ENCODE assay signal across 7 mouse cellular contexts in the genomic region with DNA sequence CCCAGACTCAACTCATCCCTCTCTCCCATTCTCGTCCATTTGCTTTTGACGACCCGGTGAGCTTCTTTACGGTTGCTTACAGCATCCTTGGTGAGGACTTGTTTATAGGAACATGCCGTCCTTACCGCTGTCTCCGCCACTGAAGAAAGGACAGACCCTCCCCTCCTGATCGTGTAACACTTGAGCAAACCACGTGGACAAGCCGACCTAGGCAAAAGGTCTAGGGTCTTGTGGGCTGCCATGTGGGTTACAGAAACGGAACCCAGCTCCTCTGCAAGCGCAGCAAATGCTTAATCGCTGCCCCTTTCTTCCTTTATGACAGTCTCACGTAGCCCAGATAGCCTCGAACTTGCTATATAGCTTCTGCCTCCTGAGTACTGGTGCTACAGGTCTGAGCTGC. TPM values are rescaled to one million over a fixed set of nuclear protein-coding genes. Genes with fewer than 3 reads are reported as not detected.
DNase-seq lines count a peak whose midpoint lies in the region; ATAC-seq and TF ChIP-seq lines count a peak whose summit lies in the region.

No protein-coding gene starts in this region.

- WGBS in lung, embryonic 16.5 days: 40% methylated on average over 15 of the region's 15 CpGs
- 47% methylated on average over 15 of the region's 15 CpGs for WGBS in lung, adult 2 months
- WGBS in forebrain, embryonic 13.5 days: 54% methylated on average over 15 of the region's 15 CpGs
- 42% methylated on average over 15 of the region's 15 CpGs for WGBS in limb, embryonic 12.5 days
- 52% methylated on average over 15 of the region's 15 CpGs for WGBS in small intestine, adult 2 months

- no peak for DNase-seq in lung, adult 2 months
- DNase-seq in adrenal gland, adult 2 months: no peak
- DNase-seq in spleen, postnatal 10 days (ENCODE audit: low spot score in 2 of 2): no peak

- H3K9me3 ChIP-seq in lung, embryonic 16.5 days (ENCODE audit: control insufficient read depth, low read length): no peaks in the 10 kb centered on the region
- H3K9me3 ChIP-seq in forebrain, embryonic 13.5 days (replicated peaks): no peaks in the 10 kb centered on the region
- H3K9me3 ChIP-seq in limb, embryonic 12.5 days: no peaks in the 10 kb centered on the region

- no peak for ATAC-seq in lung, embryonic 16.5 days (ENCODE audit: low read depth)
- ATAC-seq in forebrain, embryonic 13.5 days: no peak
- no peak for ATAC-seq in limb, embryonic 12.5 days (ENCODE audit: insufficient number of reproducible peaks, insufficient read depth, low FRiP score, low TSS enrichment, low read depth)

- no peaks in the 10 kb centered on the region for H3K4me1 ChIP-seq in lung, embryonic 16.5 days (replicated peaks; ENCODE audit: control insufficient read depth, insufficient read depth, low read length)
- no peaks in the 10 kb centered on the region for H3K4me1 ChIP-seq in lung, adult 2 months (ENCODE audit: control insufficient read depth, insufficient read depth, low read length)
- H3K4me1 ChIP-seq in forebrain, embryonic 13.5 days: no peaks in the 10 kb centered on the region
- no peaks in the 10 kb centered on the region for H3K4me1 ChIP-seq in limb, embryonic 12.5 days (replicated peaks)
- H3K4me1 ChIP-seq in small intestine, adult 2 months (ENCODE audit: control insufficient read depth, insufficient read depth, insufficient read length, low read length): no peaks in the 10 kb centered on the region; the same call in 1 of the 2 replicates

- no peaks in the 10 kb centered on the region for H3K36me3 ChIP-seq in lung, embryonic 16.5 days (ENCODE audit: control insufficient read depth, insufficient read depth, low read length)
- H3K36me3 ChIP-seq in forebrain, embryonic 13.5 days (ENCODE audit: poor library complexity, severe bottlenecking): no peaks in the 10 kb centered on the region
- no peaks in the 10 kb centered on the region for H3K36me3 ChIP-seq in limb, embryonic 12.5 days
- no peaks in the 10 kb centered on the region for H3K36me3 ChIP-seq in small intestine, adult 2 months (ENCODE audit: control insufficient read depth, insufficient read depth, low read length)

- H3K27ac ChIP-seq in lung, embryonic 16.5 days (ENCODE audit: low read length): no peak overlapping the region
- H3K27ac ChIP-seq in forebrain, embryonic 13.5 days: no peak overlapping the region
- no peak overlapping the region for H3K27ac ChIP-seq in limb, embryonic 12.5 days
- H3K27ac ChIP-seq in small intestine, adult 2 months (ENCODE audit: insufficient read depth, low read depth, low read length): no peak overlapping the region

- peak overlapping the region; percentile 47 for H3K4me2 ChIP-seq in lung, embryonic 16.5 days (ENCODE audit: low read depth, low read length)
- H3K4me2 ChIP-seq in forebrain, embryonic 13.5 days: peak overlapping the region; percentile 50
- H3K4me2 ChIP-seq in limb, embryonic 12.5 days: peak overlapping the region; percentile 52

- H3K4me3 ChIP-seq in lung, embryonic 16.5 days (ENCODE audit: low read length): peak overlapping the region; percentile 5; the same call in 1 of the 2 replicates
- H3K4me3 ChIP-seq in lung, adult 2 months (replicated peaks; ENCODE audit: extremely low read depth, low read depth, low read length): no peak overlapping the region
- peak overlapping the region; percentile 13; the same call in 1 of the 2 replicates for H3K4me3 ChIP-seq in forebrain, embryonic 13.5 days
- peak overlapping the region; percentile 17 for H3K4me3 ChIP-seq in limb, embryonic 12.5 days (replicated peaks)
- H3K4me3 ChIP-seq in small intestine, adult 2 months (ENCODE audit: low read depth, low read length): peak overlapping the region; percentile 1; the same call in 1 of the 2 replicates

- H3K9ac ChIP-seq in lung, embryonic 16.5 days (ENCODE audit: low read length): no peak overlapping the region
- H3K9ac ChIP-seq in forebrain, embryonic 13.5 days: no peak overlapping the region
- H3K9ac ChIP-seq in limb, embryonic 12.5 days (replicated peaks): no peak overlapping the region

- no peak for TF ChIP-seq CTCF in lung, adult 2 months (IDR thresholded peaks at IDR 0.05; ENCODE audit: insufficient read depth, low read length)
- TF ChIP-seq CTCF in small intestine, adult 2 months (IDR thresholded peaks at IDR 0.05; ENCODE audit: extremely low read depth, insufficient read length, insufficient replicate concordance, low read depth, low read length): no peak

- H3K27me3 ChIP-seq in lung, embryonic 16.5 days (ENCODE audit: control insufficient read depth, insufficient read depth, low read depth, low read length): no peaks in the 10 kb centered on the region
- no peaks in the 10 kb centered on the region for H3K27me3 ChIP-seq in forebrain, embryonic 13.5 days
- no peaks in the 10 kb centered on the region for H3K27me3 ChIP-seq in limb, embryonic 12.5 days
- 0 out of 2 replicates have a peak, but pooled peaks cover 1% of the 10 kb centered on the region for H3K27me3 ChIP-seq in small intestine, adult 2 months (ENCODE audit: control insufficient read depth, insufficient read depth, low read length)

- no peak for TF ChIP-seq POLR2A in lung, adult 2 months (IDR thresholded peaks at IDR 0.05; ENCODE audit: borderline replicate concordance, extremely low read depth, low read depth, low read length)
- TF ChIP-seq POLR2A in small intestine, adult 2 months (IDR thresholded peaks at IDR 0.05; ENCODE audit: low read depth, low read length): no peak

RNA-seq across cellular contexts. Expression of gene Stk24, which starts 25.7 kb away (rescaled TPM):
- polyA plus RNA-seq in lung, embryonic 16.5 days (2015; fragmentation: Nextera tagmentation; extraction: Ambion mirVana): 33.8 and 35.9 TPM in 2 replicates
- polyA plus RNA-seq in lung, adult 2 months (2012; rRNA removed): 22.0 and 26.9 TPM in 2 replicates
- polyA plus RNA-seq in forebrain, embryonic 13.5 days (2015; fragmentation: Nextera tagmentation; extraction: Ambion mirVana): 24.3 and 26.1 TPM in 2 replicates
- 47.7 and 51.1 TPM in 2 replicates for polyA plus RNA-seq in limb, embryonic 12.5 days (2016; fragmentation: Nextera tagmentation; extraction: Ambion mirVana)
- polyA plus RNA-seq in small intestine, adult 2 months (2012; rRNA removed): 20.4 and 35.4 TPM in 2 replicates
- total RNA-seq in adrenal gland, adult 2 months (2021): 100 to 1,000 TPM in 1 of 2 experiments, 10 to 100 TPM in 1; 94.2 to 129 TPM
- 23.8 and 34.2 TPM in 2 replicates for polyA plus RNA-seq in adrenal gland, adult 2 months (2012; rRNA removed)
